Mouse (Mus musculus): ENCODE measurements around the gene Atxn7. TPM values are rescaled to one million over a fixed set of nuclear protein-coding genes. Genes with fewer than 3 reads are reported as not detected.

Gene Atxn7
- polyA plus RNA-seq, 1 experiment from 2014 or later: 3.0 TPM

- Histone ChIP-seq H3K27me3 (ENCODE audit: low read depth, poor library complexity, severe bottlenecking) (no peaks in the 10 kb centered on the region), H3K9me3 (replicated peaks) (no peaks in the 10 kb centered on the region), H3K4me3 (no peak overlapping the region), H3K27ac (no peak overlapping the region), H3K36me3 (no peaks in the 10 kb centered on the region), H3K4me1 (no peaks in the 10 kb centered on the region)
- whole genome bisulfite sequencing: 94% methylated on average over 6 of the region's 6 CpGs
- DNase-seq (ENCODE audit: low spot score): no peak
These were observed 119.5 kb downstream of the Atxn7 start for GRCm38 (mm10) chr14:14080604-14081194.

DNA sequence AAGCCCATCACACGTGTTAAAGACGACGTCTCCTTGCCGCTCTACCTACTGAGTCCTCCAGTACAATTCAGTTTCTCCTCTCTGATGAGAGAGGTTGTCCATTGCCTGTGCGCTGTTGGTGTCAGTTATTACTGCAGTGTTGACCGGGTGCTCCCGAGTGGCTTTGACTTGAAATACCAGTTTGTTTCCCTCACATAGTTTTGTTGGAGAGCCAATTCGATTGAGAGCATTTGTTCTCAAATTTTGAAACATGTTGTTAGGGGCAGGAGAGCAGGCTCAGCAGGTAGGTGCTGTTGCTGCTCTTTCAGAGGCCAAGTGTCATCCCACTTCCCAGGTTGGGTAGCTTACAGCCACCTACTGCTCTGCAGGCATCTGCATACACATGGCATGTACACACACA, 122.6 kb downstream of the Atxn7 start:
- no peaks in the 10 kb centered on the region for H3K4me1 ChIP-seq
- no peaks in the 10 kb centered on the region for H3K27me3 ChIP-seq (ENCODE audit: low read depth, poor library complexity, severe bottlenecking)
- no peak for DNase-seq (ENCODE audit: low spot score)
- peaks cover 5% of the 10 kb centered on the region; the same call in 1 of the 2 replicates for H3K36me3 ChIP-seq
- no peak overlapping the region for H3K4me3 ChIP-seq
- no peaks in the 10 kb centered on the region for H3K9me3 ChIP-seq (replicated peaks)
- H3K27ac ChIP-seq: no peak overlapping the region
- 92% methylated on average over 8 of the region's 8 CpGs for WGBS

DNA sequence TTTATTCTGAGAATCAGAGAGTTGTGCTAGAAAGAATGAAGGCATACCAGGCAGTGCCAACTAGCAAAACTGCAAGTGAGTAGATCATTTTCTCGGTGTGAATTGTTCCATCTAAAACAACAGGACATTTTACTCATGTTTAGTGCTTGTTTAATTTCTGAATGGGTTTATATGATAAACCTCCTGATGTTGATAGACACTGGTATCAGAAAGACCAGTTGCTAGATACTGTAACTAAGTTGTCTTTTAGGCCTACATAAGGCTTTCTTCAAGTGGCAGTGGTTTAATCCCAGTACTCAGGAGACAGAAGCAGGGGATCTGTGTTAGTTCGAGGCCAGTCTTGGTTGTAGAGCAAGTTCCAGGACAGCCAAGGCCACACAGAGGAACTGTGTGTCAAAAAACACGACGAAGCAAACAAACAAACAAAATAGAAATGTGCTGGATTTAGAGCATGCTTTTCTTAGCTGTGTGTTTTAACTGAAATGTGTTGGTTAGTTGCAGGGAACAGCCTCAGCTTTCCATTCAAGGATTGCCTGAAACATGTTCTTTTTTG, 125.5 kb downstream of the Atxn7 start:
- Histone ChIP-seq H3K27me3 (ENCODE audit: low read depth, poor library complexity, severe bottlenecking) (no peaks in the 10 kb centered on the region), H3K36me3 (peaks cover 23% of the 10 kb centered on the region), H3K4me1 (no peaks in the 10 kb centered on the region), H3K27ac (no peak overlapping the region), H3K4me3 (no peak overlapping the region), H3K9me3 (replicated peaks) (no peaks in the 10 kb centered on the region)
- no peak for DNase-seq (ENCODE audit: low spot score)
- 87% methylated on average over 4 of the region's 4 CpGs for WGBS

- 85% methylated on average over 6 of the region's 6 CpGs for WGBS
- Histone ChIP-seq H3K4me3 (no peak overlapping the region), H3K4me1 (no peaks in the 10 kb centered on the region), H3K27me3 (ENCODE audit: low read depth, poor library complexity, severe bottlenecking) (no peaks in the 10 kb centered on the region), H3K36me3 (peaks cover 25% of the 10 kb centered on the region), H3K27ac (no peak overlapping the region), H3K9me3 (replicated peaks) (no peaks in the 10 kb centered on the region)
- no peak for DNase-seq (ENCODE audit: low spot score)
These were observed 126.1 kb downstream of the Atxn7 start for GRCm38 (mm10) chr14:14087348-14087747.

GRCm38 (mm10) chr14:14088016-14088791, 127.0 kb downstream of the Atxn7 start:
- Histone ChIP-seq H3K27ac (no peak overlapping the region), H3K36me3 (peaks cover 33% of the 10 kb centered on the region), H3K27me3 (ENCODE audit: low read depth, poor library complexity, severe bottlenecking) (no peaks in the 10 kb centered on the region), H3K9me3 (replicated peaks) (no peaks in the 10 kb centered on the region), H3K4me3 (no peak overlapping the region), H3K4me1 (no peaks in the 10 kb centered on the region)
- DNase-seq (ENCODE audit: low spot score): no peak
- 91% methylated on average over 9 of the region's 9 CpGs for WGBS

- no peaks in the 10 kb centered on the region for H3K27me3 ChIP-seq (ENCODE audit: low read depth, poor library complexity, severe bottlenecking)
- WGBS: 93% methylated on average over 6 of the region's 6 CpGs
- H3K9me3 ChIP-seq (replicated peaks): no peaks in the 10 kb centered on the region
- H3K36me3 ChIP-seq: peaks cover 38% of the 10 kb centered on the region
- no peaks in the 10 kb centered on the region for H3K4me1 ChIP-seq
- no peak for DNase-seq (ENCODE audit: low spot score)
- H3K4me3 ChIP-seq: no peak overlapping the region
- H3K27ac ChIP-seq: no peak overlapping the region
These were observed 129.3 kb downstream of the Atxn7 start for GRCm38 (mm10) chr14:14090571-14090970.

DNA sequence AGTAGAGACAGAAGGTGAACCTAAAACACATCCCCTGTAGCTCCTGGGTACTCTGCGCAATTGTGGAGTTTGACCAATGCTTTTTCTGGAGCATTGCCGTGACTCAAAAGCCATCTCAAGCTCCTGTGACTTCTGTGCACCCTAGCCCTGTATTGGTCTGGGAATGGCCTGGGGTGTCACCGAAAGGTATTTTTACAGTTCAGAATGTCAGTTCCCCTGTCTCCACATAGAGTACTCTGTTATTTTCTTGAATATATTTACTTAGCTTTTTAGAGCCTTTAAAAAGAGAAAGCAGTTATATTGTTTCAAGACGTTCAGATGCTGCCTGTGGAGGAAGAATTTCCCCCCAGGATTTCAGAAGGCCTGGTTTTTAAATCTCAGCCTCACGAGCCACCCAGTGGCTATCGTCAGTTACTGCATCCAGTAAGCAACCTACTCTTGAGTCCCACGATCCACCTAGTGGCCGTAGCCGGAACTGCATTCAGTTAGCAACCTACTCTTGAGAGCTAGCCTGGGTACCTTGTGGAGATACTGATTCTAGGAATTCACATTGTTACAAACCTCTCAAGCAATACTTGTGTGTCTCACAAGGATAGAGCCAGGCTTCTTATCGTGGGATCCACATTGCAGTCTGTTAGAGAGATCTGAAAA, 137.2 kb downstream of the Atxn7 start:
- peaks cover 47% of the 10 kb centered on the region for H3K36me3 ChIP-seq
- no peak overlapping the region for H3K27ac ChIP-seq
- WGBS: 31% methylated on average over 10 of the region's 10 CpGs
- no peaks in the 10 kb centered on the region for H3K4me1 ChIP-seq
- H3K27me3 ChIP-seq (ENCODE audit: low read depth, poor library complexity, severe bottlenecking): no peaks in the 10 kb centered on the region
- DNase-seq (ENCODE audit: low spot score): peak; percentile 90
- no peaks in the 10 kb centered on the region for H3K9me3 ChIP-seq (replicated peaks)
- H3K4me3 ChIP-seq: no peak overlapping the region

DNA sequence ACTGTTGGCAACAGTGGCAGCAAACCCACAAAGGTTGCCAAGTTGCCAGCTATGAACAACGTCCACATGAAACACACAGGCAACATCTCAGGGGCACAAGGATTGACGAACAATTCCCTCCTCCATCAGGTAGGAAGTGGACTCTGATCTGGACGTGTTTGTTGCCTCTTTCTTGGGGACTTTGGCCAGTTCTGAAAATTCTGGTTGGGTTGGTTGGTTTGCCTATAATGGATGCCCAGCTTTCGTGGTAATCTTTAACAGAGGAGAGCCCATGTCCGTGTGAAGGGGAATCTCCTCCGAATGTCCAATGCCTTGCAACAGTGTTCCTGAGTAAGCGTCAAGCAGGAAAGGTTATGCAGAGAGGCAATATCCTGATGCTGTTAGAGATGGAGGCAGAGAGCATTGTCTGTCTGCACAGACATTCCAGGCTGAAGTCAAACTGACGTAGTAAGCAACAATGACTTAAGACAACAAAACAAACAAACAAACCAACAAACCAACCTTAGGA, 139.6 kb downstream of the Atxn7 start:
- no peak overlapping the region for H3K4me3 ChIP-seq
- H3K27me3 ChIP-seq (ENCODE audit: low read depth, poor library complexity, severe bottlenecking): no peaks in the 10 kb centered on the region
- 96% methylated on average over 8 of the region's 8 CpGs for WGBS
- H3K4me1 ChIP-seq: no peaks in the 10 kb centered on the region
- H3K9me3 ChIP-seq (replicated peaks): no peaks in the 10 kb centered on the region
- H3K27ac ChIP-seq: no peak overlapping the region
- no peak for DNase-seq (ENCODE audit: low spot score)
- peaks cover 43% of the 10 kb centered on the region for H3K36me3 ChIP-seq

GRCm38 (mm10) chr14:14101296-14101695, 140.1 kb downstream of the Atxn7 start:
- Histone ChIP-seq H3K4me1 (no peaks in the 10 kb centered on the region), H3K4me3 (no peak overlapping the region), H3K27ac (no peak overlapping the region), H3K27me3 (ENCODE audit: low read depth, poor library complexity, severe bottlenecking) (no peaks in the 10 kb centered on the region), H3K9me3 (replicated peaks) (no peaks in the 10 kb centered on the region), H3K36me3 (peaks cover 39% of the 10 kb centered on the region)
- WGBS: 92% methylated on average over 9 of the region's 9 CpGs
- DNase-seq (ENCODE audit: low spot score): no peak

- Histone ChIP-seq H3K9me3 (replicated peaks) (no peaks in the 10 kb centered on the region), H3K4me3 (no peak overlapping the region), H3K36me3 (peaks cover 27% of the 10 kb centered on the region), H3K4me1 (no peaks in the 10 kb centered on the region), H3K27ac (no peak overlapping the region), H3K27me3 (ENCODE audit: low read depth, poor library complexity, severe bottlenecking) (no peaks in the 10 kb centered on the region)
- no peak for DNase-seq (ENCODE audit: low spot score)
- 59% methylated on average over 13 of the region's 13 CpGs for WGBS
These were observed 143.1 kb downstream of the Atxn7 start for GRCm38 (mm10) chr14:14104213-14104929.

- H3K36me3 ChIP-seq: peaks cover 22% of the 10 kb centered on the region
- no peak overlapping the region for H3K4me3 ChIP-seq
- 87% methylated on average over 2 of the region's 2 CpGs for WGBS
These were observed 143.7 kb downstream of the Atxn7 start for GRCm38 (mm10) chr14:14104930-14105318.

DNA sequence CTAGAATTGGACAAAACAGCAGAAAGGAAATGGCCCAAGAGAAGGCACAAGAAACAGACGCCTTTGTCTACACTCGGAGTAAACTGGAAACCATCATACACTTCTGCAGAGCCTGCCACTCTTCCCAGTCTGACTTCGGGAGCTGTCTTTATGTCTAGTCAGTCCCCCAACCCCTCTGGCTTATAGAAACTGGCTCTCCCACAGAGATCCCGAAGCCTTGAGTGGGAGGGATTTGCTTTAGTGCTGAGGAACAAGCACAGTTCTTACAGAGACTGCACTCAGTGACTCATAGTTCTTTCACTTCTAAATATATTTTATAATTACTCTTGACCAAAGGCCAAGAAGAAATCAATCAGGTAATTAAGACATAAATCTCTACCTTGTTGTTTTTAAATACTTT, 149.5 kb downstream of the Atxn7 start:
- 85% methylated on average over 4 of the region's 4 CpGs for WGBS
- no peak for DNase-seq (ENCODE audit: low spot score)
- Histone ChIP-seq H3K27me3 (ENCODE audit: low read depth, poor library complexity, severe bottlenecking) (no peaks in the 10 kb centered on the region), H3K27ac (no peak overlapping the region), H3K9me3 (replicated peaks) (no peaks in the 10 kb centered on the region), H3K36me3 (peaks cover 55% of the 10 kb centered on the region), H3K4me3 (no peak overlapping the region), H3K4me1 (no peaks in the 10 kb centered on the region)

More at GRCm38 (mm10) chr14:14104930-14105318, 143.7 kb downstream of the Atxn7 start:
- Histone ChIP-seq H3K27ac (no peak overlapping the region), H3K27me3 (ENCODE audit: low read depth, poor library complexity, severe bottlenecking) (no peaks in the 10 kb centered on the region), H3K4me1 (no peaks in the 10 kb centered on the region), H3K9me3 (replicated peaks) (no peaks in the 10 kb centered on the region)
- DNase-seq (ENCODE audit: low spot score): no peak
